In the genomic region with DNA sequence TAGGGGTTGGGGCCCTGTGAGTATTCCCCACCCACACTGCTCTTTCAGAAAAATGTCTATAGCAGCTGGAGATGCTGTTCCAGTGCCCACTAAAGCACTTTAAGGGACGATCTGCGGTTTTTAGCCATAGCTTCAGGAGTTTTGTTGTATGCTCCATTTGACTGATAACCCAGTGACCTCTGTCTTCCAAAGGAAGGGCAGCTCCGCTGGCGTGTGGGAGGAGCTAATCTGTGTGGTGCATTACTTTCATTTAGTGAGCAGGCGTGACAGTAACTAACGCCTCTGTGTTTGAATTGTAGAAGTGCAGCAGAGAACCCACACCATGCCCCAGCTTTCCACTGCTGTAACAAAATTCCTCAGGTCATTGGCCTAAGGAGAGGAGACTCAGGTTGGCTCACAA, we compare ENCODE assay signal across 12 mouse cellular contexts. TPM values are rescaled to one million over a fixed set of nuclear protein-coding genes. Genes with fewer than 3 reads are reported as not detected.
"Had no signal": no experiment of that assay in that cellular context is flagged by ENCODE, and none has a peak within 500 bp of the region (broad histone marks: within the 10 kb centered on the region; RNA-seq: fewer than 3 reads in every experiment).

No protein-coding gene starts in this region.

- H3K4me1 ChIP-seq: limb, embryonic 15.5 days; lung, embryonic 15.5 days had no signal

- H3K27ac ChIP-seq: limb, embryonic 15.5 days; lung, embryonic 15.5 days; macrophage; midbrain, embryonic 12.5 days had no signal

- H3K9me3 ChIP-seq: limb, embryonic 15.5 days; lung, embryonic 15.5 days; midbrain, embryonic 12.5 days had no signal

- H3K27me3 ChIP-seq: limb, embryonic 15.5 days; lung, embryonic 15.5 days; midbrain, embryonic 12.5 days had no signal

- H3K9ac ChIP-seq: limb, embryonic 15.5 days; lung, embryonic 15.5 days; midbrain, embryonic 12.5 days had no signal

- DNase-seq: kidney, adult 18-20 months; kidney, postnatal 14 days; layer of hippocampus, postnatal 36 days; lung, postnatal 14 days; thymus, adult 18-20 months; thymus, postnatal 25 days had no signal

- H3K4me3 ChIP-seq: limb, embryonic 15.5 days; lung, embryonic 15.5 days; midbrain, embryonic 12.5 days had no signal

- H3K36me3 ChIP-seq: limb, embryonic 15.5 days; lung, embryonic 15.5 days; midbrain, embryonic 12.5 days had no signal

- H3K4me2 ChIP-seq: limb, embryonic 15.5 days; lung, embryonic 15.5 days; midbrain, embryonic 12.5 days had no signal

RNA-seq across cellular contexts. Expression of a gene that starts 38.6 kb away (rescaled TPM):
- total RNA-seq: megakaryocyte-erythroid progenitor cell, adult 5-6 weeks had no signal
- polyA plus RNA-seq: liver, embryonic 16.5 days; macrophage had no signal
